Mouse (Mus musculus) E14TG2a.4 (cell line): ENCODE results near the gene Iqschfp.

Experiments
- CTCF ChIP-seq: conservative IDR thresholded peaks from 2 replicates; pipeline ENCODE4 v1.5.1; 2014; ENCODE audit warnings: low read length
- NANOG ChIP-seq: IDR thresholded peaks from 2 replicates; pipeline ENCODE4 v1.6.1; 2014; ENCODE audit warnings: borderline replicate concordance, low read length, mixed read lengths

DNA sequence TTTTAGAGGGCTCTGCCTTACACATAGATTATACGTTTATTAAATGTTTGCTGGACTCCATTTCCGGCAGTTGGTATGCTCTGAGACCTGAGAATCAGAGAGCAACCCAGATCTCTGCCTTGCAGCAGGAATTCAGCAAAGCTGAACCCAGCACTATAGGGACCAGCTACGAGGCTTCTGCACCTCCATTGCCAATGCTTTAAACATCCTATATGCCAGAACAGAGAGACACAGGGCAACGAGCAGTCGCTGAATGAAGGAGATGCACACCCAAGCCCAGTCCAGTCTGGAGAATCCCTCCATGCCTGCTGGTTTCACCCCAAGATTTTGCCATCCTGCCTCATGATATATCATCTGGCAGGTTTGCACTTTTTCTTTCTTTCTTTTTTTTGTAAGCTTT, 684.9 kb downstream of the Iqschfp start:
- TF ChIP-seq CTCF (no peak), NANOG (no peak)
